ENCODE assay signal across 19 mouse cellular contexts in the genomic region with DNA sequence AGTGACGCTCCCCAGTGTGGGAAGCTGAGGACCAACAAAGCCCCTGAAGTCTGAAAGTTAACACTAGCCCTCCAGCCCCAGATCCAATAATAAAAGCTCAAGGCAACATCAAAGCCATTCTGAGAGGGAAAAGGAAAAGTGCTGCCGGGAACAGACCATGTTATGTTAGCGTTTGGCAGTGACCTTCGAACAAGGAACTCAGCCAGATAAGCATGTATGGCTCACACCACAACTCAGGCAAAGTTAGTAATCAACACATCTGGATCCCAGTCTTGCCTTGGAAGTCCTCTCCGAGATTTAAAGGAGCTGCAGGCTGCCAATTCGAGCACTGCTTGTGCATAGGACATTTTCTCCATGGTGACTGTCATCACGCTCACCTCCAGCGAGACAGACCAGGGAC. TPM values are rescaled to one million over a fixed set of nuclear protein-coding genes. Genes with fewer than 3 reads are reported as not detected.
DNase-seq lines count a peak whose midpoint lies in the region; ATAC-seq and TF ChIP-seq lines count a peak whose summit lies in the region.
"Had no signal": no experiment of that assay in that cellular context is flagged by ENCODE, and none has a peak within 500 bp of the region (broad histone marks: within the 10 kb centered on the region; RNA-seq: fewer than 3 reads in every experiment).

No protein-coding gene starts in this region.

- H3K27me3 ChIP-seq in heart, embryonic 11.5 days (ENCODE audit: control insufficient read depth, insufficient read depth, low read length) = no peaks in the 10 kb centered on the region
- no peaks in the 10 kb centered on the region for H3K27me3 ChIP-seq in hindbrain, embryonic 15.5 days
- H3K27me3 ChIP-seq in hindbrain, embryonic 16.5 days (replicated peaks; ENCODE audit: control insufficient read depth, insufficient read depth, low read length) = no peaks in the 10 kb centered on the region
- H3K27me3 ChIP-seq in embryonic facial prominence, embryonic 14.5 days (replicated peaks; ENCODE audit: control insufficient read depth, insufficient read depth, low read length) = no peaks in the 10 kb centered on the region
- no peaks in the 10 kb centered on the region for H3K27me3 ChIP-seq in limb, embryonic 14.5 days (ENCODE audit: control insufficient read depth, insufficient read depth, low read length)
- no peaks in the 10 kb centered on the region for H3K27me3 ChIP-seq in midbrain, embryonic 15.5 days (replicated peaks)
- H3K27me3 ChIP-seq: neural tube, embryonic 15.5 days had no signal

- no peak for ATAC-seq in heart, embryonic 11.5 days (replicated peaks; ENCODE audit: insufficient number of reproducible peaks, low FRiP score, low TSS enrichment)
- ATAC-seq in hindbrain, embryonic 15.5 days (ENCODE audit: low FRiP score, low read depth) = no peak
- no peak for ATAC-seq in hindbrain, embryonic 16.5 days
- ATAC-seq in embryonic facial prominence, embryonic 14.5 days (ENCODE audit: low read depth) = no peak
- ATAC-seq in limb, embryonic 14.5 days (ENCODE audit: low FRiP score, low read depth) = peak; percentile 27; the same call in 1 of the 2 replicates
- no peak for ATAC-seq in midbrain, embryonic 15.5 days (replicated peaks)

- TF ChIP-seq POLR2A in limb, embryonic 14.5 days (IDR thresholded peaks at IDR 0.05; ENCODE audit: borderline replicate concordance, extremely low read depth, insufficient read depth, insufficient read length) = no peak

- no peaks in the 10 kb centered on the region for H3K9me3 ChIP-seq in heart, embryonic 11.5 days (replicated peaks; ENCODE audit: control insufficient read depth, low read length)
- no peaks in the 10 kb centered on the region for H3K9me3 ChIP-seq in hindbrain, embryonic 15.5 days
- no peaks in the 10 kb centered on the region for H3K9me3 ChIP-seq in hindbrain, embryonic 16.5 days (ENCODE audit: control insufficient read depth, low read length)
- no peaks in the 10 kb centered on the region for H3K9me3 ChIP-seq in embryonic facial prominence, embryonic 14.5 days (ENCODE audit: control insufficient read depth, low read length)
- no peaks in the 10 kb centered on the region for H3K9me3 ChIP-seq in limb, embryonic 14.5 days (ENCODE audit: control insufficient read depth, low read length)
- H3K9me3 ChIP-seq in midbrain, embryonic 15.5 days = no peaks in the 10 kb centered on the region
- H3K9me3 ChIP-seq: neural tube, embryonic 15.5 days had no signal

- DNase-seq in heart, postnatal 10 days = no peak
- peak; percentile 64 for DNase-seq in embryonic facial prominence, embryonic 14.5 days (ENCODE audit: low spot score)
- DNase-seq in limb, embryonic 14.5 days (ENCODE audit: low spot score) = peak; percentile 65
- no peak for DNase-seq in c-Kit-positive CD71-positive TER-119-positive erythroid progenitor cells, embryonic 14.5 days (ENCODE audit: low spot score)
- DNase-seq: B cell, adult 2 months; cerebellum, adult 2 months; kidney, adult 11 months; kidney, postnatal 10 days; lung, postnatal 10 days; thymus, adult 2 months had no signal

- H3K4me2 ChIP-seq in heart, embryonic 11.5 days = peak overlapping the region; percentile 28; the same call in 1 of the 2 replicates
- H3K4me2 ChIP-seq in hindbrain, embryonic 15.5 days = no peak overlapping the region
- no peak overlapping the region for H3K4me2 ChIP-seq in hindbrain, embryonic 16.5 days (ENCODE audit: low read length)
- no peak overlapping the region for H3K4me2 ChIP-seq in embryonic facial prominence, embryonic 14.5 days (ENCODE audit: low read depth, low read length)
- H3K4me2 ChIP-seq in limb, embryonic 14.5 days (replicated peaks; ENCODE audit: low read depth, low read length, severe bottlenecking) = no peak overlapping the region
- no peak overlapping the region for H3K4me2 ChIP-seq in midbrain, embryonic 15.5 days
- H3K4me2 ChIP-seq: neural tube, embryonic 15.5 days had no signal

- intact Hi-C loops in heart, postnatal 10 days (cut with DNase I) = no loop called here

- peaks cover 16% of the 10 kb centered on the region for H3K4me1 ChIP-seq in heart, embryonic 11.5 days (ENCODE audit: control insufficient read depth, insufficient read depth, low read length)
- peaks cover 13% of the 10 kb centered on the region for H3K4me1 ChIP-seq in hindbrain, embryonic 15.5 days (replicated peaks)
- H3K4me1 ChIP-seq in hindbrain, embryonic 16.5 days (ENCODE audit: control insufficient read depth, insufficient read depth, low read depth, low read length) = no peaks in the 10 kb centered on the region
- peaks cover 30% of the 10 kb centered on the region for H3K4me1 ChIP-seq in embryonic facial prominence, embryonic 14.5 days (ENCODE audit: control insufficient read depth, insufficient read depth, low read length)
- H3K4me1 ChIP-seq in limb, embryonic 14.5 days (ENCODE audit: control insufficient read depth, insufficient read depth, low read length) = peaks cover 53% of the 10 kb centered on the region
- peaks cover 10% of the 10 kb centered on the region; the same call in 1 of the 2 replicates for H3K4me1 ChIP-seq in midbrain, embryonic 15.5 days

- H3K36me3 ChIP-seq in heart, embryonic 11.5 days (ENCODE audit: control insufficient read depth, insufficient read depth, low read length) = no peaks in the 10 kb centered on the region
- H3K36me3 ChIP-seq in hindbrain, embryonic 15.5 days = no peaks in the 10 kb centered on the region
- no peaks in the 10 kb centered on the region for H3K36me3 ChIP-seq in hindbrain, embryonic 16.5 days (ENCODE audit: control insufficient read depth, insufficient read depth, low read length)
- no peaks in the 10 kb centered on the region for H3K36me3 ChIP-seq in embryonic facial prominence, embryonic 14.5 days (ENCODE audit: control insufficient read depth, insufficient read depth, low read length)
- no peaks in the 10 kb centered on the region for H3K36me3 ChIP-seq in limb, embryonic 14.5 days (ENCODE audit: control insufficient read depth, insufficient read depth, low read length)
- no peaks in the 10 kb centered on the region for H3K36me3 ChIP-seq in midbrain, embryonic 15.5 days (replicated peaks)
- H3K36me3 ChIP-seq: neural tube, embryonic 15.5 days had no signal

- no peak overlapping the region for H3K9ac ChIP-seq in heart, embryonic 11.5 days (ENCODE audit: low read depth, low read length)
- H3K9ac ChIP-seq in hindbrain, embryonic 15.5 days = no peak overlapping the region
- no peak overlapping the region for H3K9ac ChIP-seq in hindbrain, embryonic 16.5 days (ENCODE audit: low read depth, low read length)
- no peak overlapping the region for H3K9ac ChIP-seq in embryonic facial prominence, embryonic 14.5 days (ENCODE audit: low read depth, low read length)
- H3K9ac ChIP-seq in limb, embryonic 14.5 days (ENCODE audit: low read depth, low read length, severe bottlenecking) = no peak overlapping the region
- no peak overlapping the region for H3K9ac ChIP-seq in midbrain, embryonic 15.5 days
- H3K9ac ChIP-seq: liver, embryonic 14.5 days; neural tube, embryonic 15.5 days had no signal

- 24% methylated on average over 8 of the region's 8 CpGs for WGBS in heart, embryonic 11.5 days (ENCODE audit: insufficient replicate concordance)
- whole genome bisulfite sequencing in hindbrain, embryonic 15.5 days = 48% methylated on average over 8 of the region's 8 CpGs
- 49% methylated on average over 8 of the region's 8 CpGs for WGBS in hindbrain, embryonic 16.5 days
- WGBS in embryonic facial prominence, embryonic 14.5 days = 39% methylated on average over 8 of the region's 8 CpGs
- 26% methylated on average over 8 of the region's 8 CpGs for WGBS in limb, embryonic 14.5 days
- WGBS in midbrain, embryonic 15.5 days = 45% methylated on average over 8 of the region's 8 CpGs

- H3K27ac ChIP-seq in heart, embryonic 11.5 days (ENCODE audit: low read depth, low read length) = no peak overlapping the region
- H3K27ac ChIP-seq in hindbrain, embryonic 15.5 days (replicated peaks) = 0 out of 2 replicates have a peak overlapping the region, but pooled peaks have one; percentile 10
- H3K27ac ChIP-seq in hindbrain, embryonic 16.5 days (ENCODE audit: low read depth, low read length) = no peak overlapping the region
- H3K27ac ChIP-seq in embryonic facial prominence, embryonic 14.5 days (replicated peaks; ENCODE audit: low read depth, low read length) = no peak overlapping the region
- H3K27ac ChIP-seq in limb, embryonic 14.5 days (replicated peaks; ENCODE audit: low read depth, low read length) = 0 out of 2 replicates have a peak overlapping the region, but pooled peaks have one; percentile 39
- H3K27ac ChIP-seq in midbrain, embryonic 15.5 days = no peak overlapping the region
- H3K27ac ChIP-seq: liver, embryonic 14.5 days; neural tube, embryonic 15.5 days had no signal

- no peak overlapping the region for H3K4me3 ChIP-seq in heart, embryonic 11.5 days (ENCODE audit: low read depth, low read length)
- no peak overlapping the region for H3K4me3 ChIP-seq in hindbrain, embryonic 15.5 days
- no peak overlapping the region for H3K4me3 ChIP-seq in hindbrain, embryonic 16.5 days (ENCODE audit: low read length)
- no peak overlapping the region for H3K4me3 ChIP-seq in embryonic facial prominence, embryonic 14.5 days (ENCODE audit: low read depth, low read length)
- H3K4me3 ChIP-seq in limb, embryonic 14.5 days (replicated peaks; ENCODE audit: low read length) = no peak overlapping the region
- no peak overlapping the region for H3K4me3 ChIP-seq in midbrain, embryonic 15.5 days
- H3K4me3 ChIP-seq: neural tube, embryonic 15.5 days had no signal

RNA-seq across cellular contexts. Expression of a gene that starts 38.7 kb away (rescaled TPM):
- not detected in 2 replicates for polyA plus RNA-seq in heart, embryonic 11.5 days (2014; fragmentation: Nextera tagmentation; extraction: Ambion mirVana)
- not detected for total RNA-seq in heart, postnatal 10 days (2021)
- polyA plus RNA-seq in hindbrain, embryonic 15.5 days (2015; fragmentation: Nextera tagmentation; extraction: Ambion mirVana) = 0.10 TPM in 1 of 2 replicates, not detected in the other
- polyA plus RNA-seq in hindbrain, embryonic 16.5 days (2015; fragmentation: Nextera tagmentation; extraction: Ambion mirVana) = 0.24 TPM in 1 of 2 replicates, not detected in the other
- polyA plus RNA-seq in embryonic facial prominence, embryonic 14.5 days (2014; fragmentation: Nextera tagmentation; extraction: Ambion mirVana) = not detected in 2 replicates
- 0.20 and 0.23 TPM in 2 replicates for polyA plus RNA-seq in limb, embryonic 14.5 days (2012; rRNA removed)
- 0.21 and 0.30 TPM in 2 replicates for polyA plus RNA-seq in limb, embryonic 14.5 days (2014; fragmentation: Nextera tagmentation; extraction: Ambion mirVana)
- not detected in 2 replicates for polyA plus RNA-seq in midbrain, embryonic 15.5 days (2015; fragmentation: Nextera tagmentation; extraction: Ambion mirVana)
- total RNA-seq: gastrocnemius, adult 8-10 months had no signal
- polyA plus RNA-seq: brain, embryonic 14.5 days; forebrain, embryonic 16.5 days; liver, embryonic 14.5 days; thymus, adult 2 months had no signal

Comparison
In these comparisons a context has a peak if more than half of its experiments do, and no peak if none do; other contexts are left out.
1. H3K27ac ChIP-seq: peak in hindbrain, embryonic 15.5 days (single experiment) and limb, embryonic 14.5 days (single experiment); none in heart, embryonic 11.5 days (single experiment), hindbrain, embryonic 16.5 days (single experiment), embryonic facial prominence, embryonic 14.5 days (single experiment) and midbrain, embryonic 15.5 days (single experiment).
2. DNase-seq: peak in embryonic facial prominence, embryonic 14.5 days (single experiment) and limb, embryonic 14.5 days (single experiment); none in heart, postnatal 10 days (0 of 2) and c-Kit-positive CD71-positive TER-119-positive erythroid progenitor cells, embryonic 14.5 days (single experiment).